Mouse (Mus musculus) stomach, postnatal 0 days (tissue): Measurements from ENCODE around the gene Snx32. TPM values are rescaled to one million over a fixed set of nuclear protein-coding genes. Genes with fewer than 3 reads are reported as not detected.

Experiments used
- ATAC-seq: fragments of 200-750 bp; cut with Nextera tagmentation; 2 replicates; pipeline ENCODE4 v1.8.0; 2017; ENCODE audit not compliant: low FRiP score, low TSS enrichment
- DNase-seq: peaks from one replicate; pipeline ENCODE4 v3.0.0-alpha.2; 2016; ENCODE audit warnings: low spot score
- H3K27ac ChIP-seq: fragments of 300-500 bp; sonication (generic); replicated peaks from 2 replicates; pipeline ENCODE4 v1.5.1; 2014; ENCODE audit warnings: mild to moderate bottlenecking, control low read depth
- H3K27me3 ChIP-seq: fragments of 300-500 bp; sonication (generic); 2 replicates; pipeline ENCODE4 v1.6.1; 2014; ENCODE audit warnings: low read length; ENCODE audit not compliant: control insufficient read depth, insufficient read depth
- H3K36me3 ChIP-seq: fragments of 300-500 bp; sonication (generic); 2 replicates; pipeline ENCODE4 v1.6.1; 2014; ENCODE audit warnings: low read length, mixed read lengths; ENCODE audit not compliant: control insufficient read depth, insufficient read depth
- H3K4me1 ChIP-seq: fragments of 300-500 bp; sonication (generic); replicated peaks from 2 replicates; pipeline ENCODE4 v1.6.1; 2014; ENCODE audit warnings: antibody characterized with exemption; ENCODE audit not compliant: control insufficient read depth, insufficient read depth
- H3K4me2 ChIP-seq: fragments of 300-500 bp; sonication (generic); replicated peaks from 2 replicates; pipeline ENCODE4 v1.6.1; 2014; ENCODE audit warnings: low read depth, mild to moderate bottlenecking, control low read depth, moderate library complexity
- H3K4me3 ChIP-seq: fragments of 300-500 bp; sonication (generic); 2 replicates; pipeline ENCODE4 v1.5.1; 2014; ENCODE audit warnings: low read depth, low read length, control low read depth
- H3K9ac ChIP-seq: fragments of 300-500 bp; sonication (generic); 2 replicates; pipeline ENCODE4 v1.6.1; 2014; ENCODE audit warnings: mild to moderate bottlenecking, low read length, control low read depth, mixed read lengths
- H3K9me3 ChIP-seq: fragments of 300-500 bp; sonication (generic); 2 replicates; pipeline ENCODE4 v1.6.1; 2016; ENCODE audit warnings: low read length; ENCODE audit not compliant: control insufficient read depth
- CTCF ChIP-seq: IDR thresholded peaks from 2 replicates; pipeline ENCODE4 v1.5.1; 2016; ENCODE audit warnings: antibody characterized with exemption, low read depth, mild to moderate bottlenecking, moderate library complexity
- EP300 ChIP-seq: optimal IDR thresholded peaks from 2 replicates; pipeline ENCODE3; 2016; ENCODE audit warnings: antibody characterized with exemption
- WGBS: fragments of 180-500 bp; shearing (Covaris S2); extraction: QIAGEN DNeasy Blood & Tissue Kit; methylation state at CpG from one replicate; pipeline ENCODE4 v1.1.7; 2014; 5-methylcytosine and 5-hydroxymethylcytosine counted together
- polyA plus RNA-seq: library from polyadenylated mRNA; unstranded; fragments of >200 nt; fragmentation: Nextera tagmentation; extraction: Ambion mirVana; gene quantifications from 2 replicates; pipeline ENCODE4 v1.2.1, GENCODE M21; 2015

Snx32 gene
- polyA plus RNA-seq, 1 experiment from 2014 or later = 2.8 TPM

DNA sequence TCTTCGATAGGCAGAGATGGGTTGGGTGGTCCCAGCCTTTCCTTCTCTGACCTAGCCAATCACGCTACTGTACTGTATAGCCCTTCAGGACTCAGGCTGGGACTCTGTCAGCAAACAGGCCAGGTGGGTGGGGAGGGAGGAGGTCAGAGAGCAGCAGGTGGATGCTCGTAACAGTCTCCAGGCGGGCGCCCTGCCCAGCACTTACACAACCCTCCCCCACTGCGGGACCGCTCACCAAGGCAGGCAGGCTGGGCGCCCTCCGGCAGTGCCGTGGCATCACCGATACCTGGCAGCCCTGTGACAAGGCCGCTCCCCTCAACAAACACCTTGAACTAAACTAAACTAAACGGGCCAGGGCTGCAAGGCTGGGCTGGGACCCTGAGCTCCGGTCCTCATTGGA, 43.9 kb upstream of the Snx32 start:
- no peak overlapping the region for H3K9ac ChIP-seq
- H3K36me3 ChIP-seq = peaks cover 3% of the 10 kb centered on the region; the same call in 1 of the 2 replicates
- no peaks in the 10 kb centered on the region for H3K9me3 ChIP-seq
- ATAC-seq = peak; percentile 82
- peak overlapping the region; percentile 65 for H3K27ac ChIP-seq
- H3K4me2 ChIP-seq = peak overlapping the region; percentile 23; the same call in 1 of the 2 replicates
- 59% methylated on average over 14 of the region's 14 CpGs for WGBS
- H3K4me3 ChIP-seq = no peak overlapping the region
- DNase-seq = peak; percentile 86
- no peaks in the 10 kb centered on the region for H3K4me1 ChIP-seq
- no peaks in the 10 kb centered on the region for H3K27me3 ChIP-seq
- TF ChIP-seq CTCF (no peak), EP300 (no peak)

DNA sequence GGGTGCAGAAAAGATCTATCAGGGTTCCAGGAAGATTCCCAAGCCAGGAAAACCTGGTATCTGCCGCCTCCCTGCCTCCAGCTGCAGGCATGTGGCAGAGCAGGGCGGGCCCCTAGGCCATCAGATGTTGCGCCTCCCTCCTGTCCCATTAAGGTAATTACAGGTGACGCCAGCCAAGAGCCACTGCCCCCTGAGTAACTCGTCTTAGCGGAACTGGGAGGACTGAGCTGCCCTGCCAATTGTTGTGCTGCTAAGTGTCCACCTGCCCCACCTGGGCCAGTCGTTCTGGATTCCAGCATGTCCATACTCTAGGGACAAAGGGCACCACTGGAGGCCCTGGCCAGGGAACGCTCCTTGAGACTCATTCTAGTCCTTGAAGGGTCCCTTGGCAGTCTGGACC, 43.5 kb upstream of the Snx32 start:
- Histone ChIP-seq H3K4me1 (no peaks in the 10 kb centered on the region), H3K4me2 (peak overlapping the region; percentile 23; the same call in 1 of the 2 replicates), H3K36me3 (peaks cover 3% of the 10 kb centered on the region; the same call in 1 of the 2 replicates), H3K4me3 (no peak overlapping the region), H3K27ac (peak overlapping the region; percentile 65), H3K9ac (no peak overlapping the region), H3K9me3 (no peaks in the 10 kb centered on the region), H3K27me3 (no peaks in the 10 kb centered on the region)
- DNase-seq (peak; percentile 68), ATAC-seq (peak; percentile 73)
- WGBS = 48% methylated on average over 8 of the region's 8 CpGs
- no peak for TF ChIP-seq EP300
- no peak for TF ChIP-seq CTCF

DNA sequence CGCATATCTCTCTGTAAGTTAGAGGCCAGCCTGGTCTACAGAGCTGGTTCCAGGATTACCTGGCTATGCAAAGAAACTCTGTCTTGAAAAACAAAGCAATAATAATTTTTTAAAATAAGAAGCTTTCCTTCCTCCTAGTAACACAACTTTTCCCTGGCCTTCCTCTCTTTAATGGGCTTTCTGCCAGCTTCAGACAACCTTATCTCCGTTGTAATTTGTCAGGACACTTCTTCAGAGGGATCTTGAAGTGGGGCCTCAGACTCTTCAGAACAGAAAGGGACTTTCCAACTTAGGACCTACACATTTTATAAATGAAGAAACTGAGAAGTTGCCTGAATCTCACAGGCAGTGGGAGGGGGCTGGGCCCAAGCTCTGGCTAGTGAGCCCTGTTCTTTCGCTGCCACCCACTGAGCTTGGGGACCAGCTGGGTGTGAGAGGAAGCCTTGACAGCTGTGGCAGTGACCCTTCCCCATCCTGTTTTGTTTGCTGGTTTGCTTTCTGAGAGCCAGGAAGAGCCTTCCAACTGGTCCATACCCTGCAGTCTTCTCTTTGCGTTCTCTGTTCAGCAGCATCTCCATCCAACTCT, 37.2 kb upstream of the Snx32 start:
- H3K27ac ChIP-seq = no peak overlapping the region
- no peak overlapping the region for H3K4me2 ChIP-seq
- H3K9ac ChIP-seq = no peak overlapping the region
- ATAC-seq (no peak), DNase-seq (no peak)
- no peaks in the 10 kb centered on the region for H3K9me3 ChIP-seq
- TF ChIP-seq EP300 = no peak
- no peak for TF ChIP-seq CTCF
- no peaks in the 10 kb centered on the region for H3K27me3 ChIP-seq
- H3K4me3 ChIP-seq = no peak overlapping the region
- no peaks in the 10 kb centered on the region for H3K4me1 ChIP-seq
- 64% methylated on average over 4 of the region's 4 CpGs for WGBS
- H3K36me3 ChIP-seq = peaks cover 3% of the 10 kb centered on the region; the same call in 1 of the 2 replicates

DNA sequence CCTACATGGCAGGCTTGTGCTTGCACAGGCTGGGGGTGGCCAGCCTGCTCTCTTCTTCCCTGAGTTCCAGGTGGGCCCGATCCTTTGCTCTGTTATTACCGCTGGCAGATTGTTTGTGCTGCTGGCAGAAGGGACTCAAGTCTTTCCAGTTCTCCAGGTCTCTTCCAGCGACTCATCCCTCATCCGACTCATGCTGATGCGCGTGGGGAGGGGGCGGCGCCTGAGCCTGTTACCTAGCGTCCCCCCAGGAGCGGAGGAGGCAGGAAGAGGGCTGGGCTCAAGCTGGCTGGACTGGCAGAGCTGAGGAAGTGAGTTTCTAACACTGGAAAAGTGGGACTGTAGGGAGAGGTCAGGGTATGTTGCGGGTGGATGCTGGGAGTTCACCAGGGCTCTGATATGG, 33.7 kb upstream of the Snx32 start:
- no peaks in the 10 kb centered on the region for H3K9me3 ChIP-seq
- no peak overlapping the region; the same call in 1 of the 2 replicates for H3K9ac ChIP-seq
- H3K27ac ChIP-seq = 0 out of 2 replicates have a peak overlapping the region, but pooled peaks have one; percentile 8
- TF ChIP-seq EP300 (no peak), CTCF (no peak)
- 43% methylated on average over 11 of the region's 11 CpGs for WGBS
- ATAC-seq = 0 out of 2 replicates have a peak, but pooled peaks have one; percentile 24
- H3K36me3 ChIP-seq = no peaks in the 10 kb centered on the region
- DNase-seq = no peak
- H3K4me3 ChIP-seq = no peak overlapping the region
- H3K4me1 ChIP-seq = no peaks in the 10 kb centered on the region
- H3K27me3 ChIP-seq = no peaks in the 10 kb centered on the region
- no peak overlapping the region for H3K4me2 ChIP-seq

DNA sequence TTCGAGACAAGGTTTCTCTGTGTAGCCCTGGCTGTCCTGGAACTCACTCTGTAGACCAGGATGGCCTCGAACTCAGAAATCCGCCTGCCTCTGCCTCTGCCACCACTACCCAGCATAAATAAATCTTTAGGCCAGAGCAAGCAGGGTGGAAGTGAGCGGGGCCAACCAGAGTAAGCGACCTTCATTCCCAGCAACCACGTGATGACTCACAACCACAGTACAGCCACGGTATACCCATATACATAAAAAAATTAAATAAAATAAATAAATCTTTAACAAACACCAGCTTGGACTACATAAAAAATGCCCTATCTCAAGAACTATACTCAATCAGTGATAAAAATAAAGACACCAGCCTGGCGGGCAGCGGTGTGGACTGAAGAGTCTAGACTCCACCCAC, 33.0 kb upstream of the Snx32 start:
- no peaks in the 10 kb centered on the region for H3K4me1 ChIP-seq
- H3K36me3 ChIP-seq = no peaks in the 10 kb centered on the region
- WGBS = 77% methylated on average over 9 of the region's 9 CpGs
- no peak overlapping the region for H3K27ac ChIP-seq
- H3K9ac ChIP-seq = no peak overlapping the region
- no peak overlapping the region for H3K4me3 ChIP-seq
- ATAC-seq (no peak), DNase-seq (no peak)
- H3K9me3 ChIP-seq = no peaks in the 10 kb centered on the region
- no peak overlapping the region for H3K4me2 ChIP-seq
- H3K27me3 ChIP-seq = no peaks in the 10 kb centered on the region
- no peak for TF ChIP-seq CTCF
- TF ChIP-seq EP300 = no peak

DNA sequence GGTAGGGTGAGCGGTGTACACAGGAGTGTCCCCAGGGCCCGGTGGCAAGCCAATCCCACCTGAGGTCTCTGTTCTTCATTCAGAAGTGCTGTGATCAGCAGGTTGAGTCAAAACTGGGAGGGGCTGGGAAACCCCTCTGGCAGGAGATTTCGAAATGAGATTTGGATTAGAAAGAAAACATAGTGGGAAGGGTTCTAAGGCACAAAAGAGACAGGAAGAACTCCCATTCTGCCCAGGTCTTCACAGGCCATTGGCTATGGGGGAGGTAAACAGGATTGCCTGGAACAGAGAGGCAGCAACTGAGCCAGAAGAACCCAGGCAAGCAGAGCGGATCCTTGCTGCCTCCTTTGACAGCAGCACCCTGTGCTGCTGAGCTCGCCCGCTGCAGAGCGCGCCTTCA, 28.4 kb upstream of the Snx32 start:
- Histone ChIP-seq H3K4me2 (no peak overlapping the region), H3K9me3 (no peaks in the 10 kb centered on the region), H3K4me3 (no peak overlapping the region), H3K27me3 (no peaks in the 10 kb centered on the region), H3K36me3 (no peaks in the 10 kb centered on the region), H3K27ac (peak overlapping the region; percentile 8; the same call in 1 of the 2 replicates), H3K9ac (no peak overlapping the region), H3K4me1 (no peaks in the 10 kb centered on the region)
- DNase-seq (no peak), ATAC-seq (no peak)
- WGBS = 71% methylated on average over 8 of the region's 8 CpGs
- TF ChIP-seq EP300 = no peak
- no peak for TF ChIP-seq CTCF
